Mouse (Mus musculus) CH12.LX (cell line): ENCODE data around the gene St6gal1.

Source experiments
- CTCF ChIP-seq, 2 experiments: IDR thresholded peaks in 1 of 2; conservative IDR thresholded peaks in 1 of 2; 2 replicates each; pipeline ENCODE4 v1.5.1; 2011 to 2012; ENCODE audit warnings: low read depth in 2 of 2, low read length in 2 of 2, improper control_type of control experiment in 1 of 2, inconsistent platforms in 1 of 2, mild to moderate bottlenecking in 1 of 2, moderate library complexity in 1 of 2
- MAX ChIP-seq: IDR thresholded peaks from 2 replicates; pipeline ENCODE4 v1.6.1; 2011; ENCODE audit warnings: low read length, improper control_type of control experiment
- MEF2A ChIP-seq: IDR thresholded peaks from 2 replicates; pipeline ENCODE4 v1.6.1; 2014; ENCODE audit warnings: low read depth, mild to moderate bottlenecking, inconsistent platforms, low read length, improper control_type of control experiment, borderline replicate concordance
- POLR2A ChIP-seq: IDR thresholded peaks from 2 replicates; pipeline ENCODE4 v1.6.1; 2011; ENCODE audit warnings: low read depth, mild to moderate bottlenecking, improper control_type of control experiment, low read length
- USF1 ChIP-seq: IDR thresholded peaks from 2 replicates; pipeline ENCODE4 v1.6.1; 2014; ENCODE audit warnings: low read depth, mild to moderate bottlenecking, inconsistent platforms, low read length, improper control_type of control experiment

- TF ChIP-seq MAX (no peak), CTCF (conservative IDR thresholded peaks at IDR 0.05 in 1 of 2, IDR thresholded peaks at IDR 0.05 in 1 of 2; ENCODE audit: low read depth in 2 of 2, low read length in 2 of 2) (no peak), POLR2A (no peak), MEF2A (no peak), USF1 (no peak)
Observed at GRCm38 (mm10) chr16:23259580-23259979, 35.0 kb downstream of the St6gal1 start.
